Mouse (Mus musculus) small intestine, adult 2 months (tissue): ENCODE results near the gene Gm9945.

Experiments
- CTCF ChIP-seq: fragments of 200-500 bp; IDR thresholded peaks from 2 replicates; pipeline ENCODE4 v1.5.1; 2012; ENCODE audit warnings: low read depth, mild to moderate bottlenecking, control low read depth, inconsistent platforms, low read length, moderate library complexity, mixed read lengths; ENCODE audit not compliant: insufficient replicate concordance, insufficient read length; ENCODE audit errors: extremely low read depth
- POLR2A ChIP-seq: fragments of 200-500 bp; IDR thresholded peaks from 2 replicates; pipeline ENCODE4 v1.6.1; 2012; ENCODE audit warnings: low read depth, mild to moderate bottlenecking, control low read depth, inconsistent platforms, low read length, moderate library complexity

GRCm38 (mm10) chr11:53458996-53459395 lies 21.0 kb upstream of the Gm9945 start:
- TF ChIP-seq CTCF, result no peak
- no peak for TF ChIP-seq POLR2A
